Mouse (Mus musculus): ENCODE results near the gene Meltf. TPM values are rescaled to one million over a fixed set of nuclear protein-coding genes. Genes with fewer than 3 reads are reported as not detected.

The Meltf gene
- polyA plus RNA-seq, 1 experiment from 2014 or later = 0.17 TPM

- H3K4me3 ChIP-seq (replicated peaks; ENCODE audit: low read depth, low read length) = peak overlapping the region; percentile 37
- H3K4me2 ChIP-seq (ENCODE audit: low read length) = peak overlapping the region; percentile 86
- H3K36me3 ChIP-seq (ENCODE audit: control insufficient read depth, insufficient read depth, low read length) = no peaks in the 10 kb centered on the region
- DNase-seq (peak; percentile 49), ATAC-seq (ENCODE audit: low FRiP score, low TSS enrichment) (no peak)
- H3K4me1 ChIP-seq (ENCODE audit: control insufficient read depth, insufficient read depth, low read length) = peaks cover 20% of the 10 kb centered on the region
- H3K27me3 ChIP-seq (ENCODE audit: control insufficient read depth, insufficient read depth, low read length) = peaks cover 4% of the 10 kb centered on the region; the same call in 1 of the 2 replicates
- no peaks in the 10 kb centered on the region for H3K9me3 ChIP-seq (ENCODE audit: control insufficient read depth, low read length)
- 9% methylated on average over 13 of the region's 13 CpGs for WGBS
- peak overlapping the region; percentile 92; the same call in 1 of the 2 replicates for H3K27ac ChIP-seq (replicated peaks; ENCODE audit: low read depth, low read length)
- peak overlapping the region; percentile 59 for H3K9ac ChIP-seq (replicated peaks; ENCODE audit: low read length)
Observed at GRCm38 (mm10) chr16:31934550-31935010, 56.0 kb downstream of the Meltf start.

DNA sequence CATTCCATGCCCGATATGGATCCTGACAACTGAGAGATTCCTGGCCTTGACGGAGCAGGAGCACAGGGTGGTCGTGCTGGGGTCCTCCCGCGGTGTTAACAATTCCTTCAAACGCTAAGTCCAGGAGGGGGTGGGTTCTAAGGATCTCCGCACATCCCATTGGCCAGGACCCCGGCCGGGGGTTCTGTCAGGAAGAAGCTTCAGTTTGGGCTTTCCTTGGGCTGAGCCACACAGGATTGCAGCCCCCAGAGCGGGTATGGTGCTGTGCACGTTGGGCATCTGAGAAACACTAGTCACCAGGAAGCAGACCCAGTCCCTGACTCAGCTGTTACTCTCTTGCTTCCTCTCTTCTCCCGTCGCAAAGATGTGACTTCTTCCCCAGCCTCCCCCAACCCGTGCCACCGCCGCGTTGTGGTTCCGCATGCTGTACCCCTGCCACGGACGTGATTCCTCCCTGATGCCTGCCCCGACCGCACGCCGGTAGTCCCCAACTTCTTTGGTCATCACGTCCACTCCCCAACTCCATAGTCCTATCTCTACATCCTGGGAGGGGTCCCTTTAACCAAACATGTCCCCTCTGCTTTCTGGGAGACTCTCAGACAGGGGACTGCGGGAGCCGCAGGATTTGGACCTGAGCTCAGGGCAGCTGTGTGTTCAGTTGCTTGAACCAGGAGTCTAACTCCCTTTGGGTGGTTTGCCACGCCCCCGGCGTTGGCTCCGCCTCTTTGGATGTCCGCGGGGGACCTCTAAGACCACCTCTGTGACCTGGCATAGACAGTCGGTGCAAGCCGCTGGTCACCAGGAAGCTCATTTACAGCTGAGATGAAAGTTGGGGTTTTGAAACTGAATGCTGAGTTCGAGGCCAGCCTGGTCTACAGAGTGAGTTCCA is 56.7 kb downstream of the Meltf start:
- H3K27me3 ChIP-seq (ENCODE audit: control insufficient read depth, insufficient read depth, low read length) = peaks cover 4% of the 10 kb centered on the region; the same call in 1 of the 2 replicates
- ATAC-seq (ENCODE audit: low FRiP score, low TSS enrichment) = no peak
- peak overlapping the region; percentile 37 for H3K4me3 ChIP-seq (replicated peaks; ENCODE audit: low read depth, low read length)
- no peak overlapping the region for H3K27ac ChIP-seq (replicated peaks; ENCODE audit: low read depth, low read length)
- no peaks in the 10 kb centered on the region for H3K9me3 ChIP-seq (ENCODE audit: control insufficient read depth, low read length)
- H3K9ac ChIP-seq (replicated peaks; ENCODE audit: low read length) = peak overlapping the region; percentile 59
- H3K36me3 ChIP-seq (ENCODE audit: control insufficient read depth, insufficient read depth, low read length) = no peaks in the 10 kb centered on the region
- DNase-seq = peak; percentile 53
- peak overlapping the region; percentile 86 for H3K4me2 ChIP-seq (ENCODE audit: low read length)
- 4% methylated on average over 36 of the region's 36 CpGs for WGBS
- H3K4me1 ChIP-seq (ENCODE audit: control insufficient read depth, insufficient read depth, low read length) = peaks cover 20% of the 10 kb centered on the region

- Histone ChIP-seq H3K9me3 (ENCODE audit: control insufficient read depth, low read length) (no peaks in the 10 kb centered on the region), H3K4me2 (ENCODE audit: low read length) (no peak overlapping the region), H3K4me3 (replicated peaks; ENCODE audit: low read depth, low read length) (no peak overlapping the region), H3K9ac (replicated peaks; ENCODE audit: low read length) (no peak overlapping the region), H3K27ac (replicated peaks; ENCODE audit: low read depth, low read length) (no peak overlapping the region), H3K36me3 (ENCODE audit: control insufficient read depth, insufficient read depth, low read length) (no peaks in the 10 kb centered on the region), H3K27me3 (ENCODE audit: control insufficient read depth, insufficient read depth, low read length) (peaks cover 4% of the 10 kb centered on the region; the same call in 1 of the 2 replicates), H3K4me1 (ENCODE audit: control insufficient read depth, insufficient read depth, low read length) (peaks cover 20% of the 10 kb centered on the region)
- no peak for ATAC-seq (ENCODE audit: low FRiP score, low TSS enrichment)
- no peak for DNase-seq
- 92% methylated on average over 4 of the region's 4 CpGs for WGBS
Observed at GRCm38 (mm10) chr16:31936568-31936967, 58.0 kb downstream of the Meltf start.

DNA sequence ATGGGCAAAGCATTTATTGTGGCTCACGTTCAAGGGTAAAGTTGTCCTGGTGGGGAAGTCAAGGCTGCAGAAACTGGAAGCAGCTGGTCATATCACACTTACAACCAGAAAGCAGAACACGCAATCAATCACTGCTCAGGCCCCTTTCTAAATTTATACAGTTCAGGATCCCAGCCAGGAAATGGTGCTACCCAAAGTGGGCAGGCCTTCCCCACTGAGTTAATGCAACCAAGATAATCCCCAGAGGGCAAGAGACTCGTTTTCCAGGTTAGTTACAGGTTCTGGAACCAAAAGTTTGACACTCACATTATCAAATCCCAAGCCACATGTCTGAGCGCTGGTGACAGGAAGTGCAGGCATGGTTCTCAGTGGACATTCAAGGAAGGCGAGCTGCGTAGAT is 60.2 kb downstream of the Meltf start:
- H3K27me3 ChIP-seq (ENCODE audit: control insufficient read depth, insufficient read depth, low read length) = peaks cover 4% of the 10 kb centered on the region; the same call in 1 of the 2 replicates
- H3K27ac ChIP-seq (replicated peaks; ENCODE audit: low read depth, low read length) = no peak overlapping the region
- no peak overlapping the region for H3K4me3 ChIP-seq (replicated peaks; ENCODE audit: low read depth, low read length)
- no peak overlapping the region for H3K4me2 ChIP-seq (ENCODE audit: low read length)
- no peak for DNase-seq
- ATAC-seq (ENCODE audit: low FRiP score, low TSS enrichment) = no peak
- no peaks in the 10 kb centered on the region for H3K36me3 ChIP-seq (ENCODE audit: control insufficient read depth, insufficient read depth, low read length)
- H3K4me1 ChIP-seq (ENCODE audit: control insufficient read depth, insufficient read depth, low read length) = peaks cover 13% of the 10 kb centered on the region
- WGBS = 77% methylated on average over 6 of the region's 6 CpGs
- no peaks in the 10 kb centered on the region for H3K9me3 ChIP-seq (ENCODE audit: control insufficient read depth, low read length)
- no peak overlapping the region for H3K9ac ChIP-seq (replicated peaks; ENCODE audit: low read length)

DNA sequence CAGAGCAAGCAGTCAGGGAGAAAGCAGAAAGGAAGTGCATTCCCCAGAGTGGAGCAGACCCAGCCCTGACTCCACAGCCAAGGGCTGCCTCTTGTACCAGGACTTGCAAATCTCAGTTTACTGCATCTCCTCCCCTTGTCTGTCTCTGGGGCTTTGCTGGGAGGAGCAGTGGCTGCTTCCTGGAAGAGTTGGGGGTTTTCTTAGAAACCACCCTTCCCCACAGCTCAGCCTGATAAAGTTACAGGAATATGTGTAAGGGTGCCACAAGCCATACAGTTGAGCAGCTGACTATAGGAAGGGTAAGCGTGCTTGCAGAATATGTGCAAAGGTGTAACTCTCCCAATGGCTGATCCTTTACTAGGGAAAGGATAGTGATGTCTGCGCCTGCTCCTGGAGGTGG is 62.0 kb downstream of the Meltf start:
- no peak overlapping the region for H3K9ac ChIP-seq (replicated peaks; ENCODE audit: low read length)
- no peak overlapping the region for H3K27ac ChIP-seq (replicated peaks; ENCODE audit: low read depth, low read length)
- H3K9me3 ChIP-seq (ENCODE audit: control insufficient read depth, low read length) = no peaks in the 10 kb centered on the region
- no peak for DNase-seq
- no peak overlapping the region for H3K4me3 ChIP-seq (replicated peaks; ENCODE audit: low read depth, low read length)
- H3K4me2 ChIP-seq (ENCODE audit: low read length) = no peak overlapping the region
- WGBS = 81% methylated on average over 2 of the region's 2 CpGs
- ATAC-seq (ENCODE audit: low FRiP score, low TSS enrichment) = no peak
- peaks cover 3% of the 10 kb centered on the region; the same call in 1 of the 2 replicates for H3K4me1 ChIP-seq (ENCODE audit: control insufficient read depth, insufficient read depth, low read length)
- 0 out of 2 replicates have a peak, but pooled peaks cover 3% of the 10 kb centered on the region for H3K36me3 ChIP-seq (ENCODE audit: control insufficient read depth, insufficient read depth, low read length)
- H3K27me3 ChIP-seq (ENCODE audit: control insufficient read depth, insufficient read depth, low read length) = peaks cover 1% of the 10 kb centered on the region; the same call in 1 of the 2 replicates

DNA sequence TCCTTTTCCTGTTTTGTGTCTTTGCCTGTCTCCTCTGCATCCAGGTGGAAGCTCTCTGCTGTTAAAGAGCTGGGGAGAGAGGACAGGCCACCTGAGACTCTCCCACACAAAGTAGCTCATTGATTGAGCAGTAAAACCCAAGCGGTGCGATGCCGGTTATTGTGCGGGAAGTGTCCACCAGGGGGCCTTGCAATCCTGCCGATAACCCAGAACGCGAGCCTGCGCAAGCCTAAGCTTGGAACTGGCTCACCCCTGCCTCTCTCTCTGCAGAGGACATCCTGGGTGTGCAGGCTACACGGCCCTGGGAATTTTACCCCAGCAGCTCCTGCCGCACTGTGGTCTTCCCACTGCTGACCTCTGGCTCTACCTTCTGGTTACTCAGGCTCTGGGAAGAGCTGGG is 65.4 kb downstream of the Meltf start:
- Histone ChIP-seq H3K4me3 (replicated peaks; ENCODE audit: low read depth, low read length) (no peak overlapping the region), H3K27ac (replicated peaks; ENCODE audit: low read depth, low read length) (no peak overlapping the region), H3K4me2 (ENCODE audit: low read length) (no peak overlapping the region), H3K27me3 (ENCODE audit: control insufficient read depth, insufficient read depth, low read length) (no peaks in the 10 kb centered on the region), H3K4me1 (ENCODE audit: control insufficient read depth, insufficient read depth, low read length) (peaks cover 17% of the 10 kb centered on the region), H3K36me3 (ENCODE audit: control insufficient read depth, insufficient read depth, low read length) (0 out of 2 replicates have a peak, but pooled peaks cover 3% of the 10 kb centered on the region), H3K9ac (replicated peaks; ENCODE audit: low read length) (no peak overlapping the region; the same call in 1 of the 2 replicates), H3K9me3 (ENCODE audit: control insufficient read depth, low read length) (no peaks in the 10 kb centered on the region)
- WGBS = 3% methylated on average over 10 of the region's 10 CpGs
- ATAC-seq (ENCODE audit: low FRiP score, low TSS enrichment) (no peak), DNase-seq (peak; percentile 88)

DNA sequence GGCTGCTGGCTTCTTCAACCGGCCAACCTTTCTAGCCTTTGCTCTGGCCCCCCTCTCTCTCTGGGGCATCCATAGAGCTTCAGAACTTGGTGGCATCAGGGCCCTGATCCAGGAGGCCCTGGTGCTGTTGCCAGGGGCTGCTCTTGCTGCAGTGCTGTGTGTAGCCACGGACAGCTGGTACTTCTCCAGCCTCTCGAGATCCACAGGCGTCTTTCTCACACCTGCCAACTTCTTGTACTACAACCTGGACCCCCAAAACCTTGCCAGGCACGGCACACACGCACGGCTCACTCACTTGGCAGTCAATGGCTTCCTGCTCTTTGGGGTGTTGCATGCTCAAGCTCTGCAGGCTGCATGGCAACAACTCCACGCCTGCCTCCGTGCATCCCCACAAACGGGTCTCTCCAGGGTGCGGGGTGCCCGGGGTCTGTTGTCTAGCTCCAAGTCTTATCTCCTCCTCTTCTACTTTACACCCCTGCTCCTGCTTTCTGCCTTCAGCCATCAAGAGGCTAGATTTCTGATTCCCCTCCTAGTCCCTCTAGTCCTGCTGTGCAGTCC is 66.2 kb downstream of the Meltf start:
- no peaks in the 10 kb centered on the region for H3K27me3 ChIP-seq (ENCODE audit: control insufficient read depth, insufficient read depth, low read length)
- no peak overlapping the region for H3K27ac ChIP-seq (replicated peaks; ENCODE audit: low read depth, low read length)
- no peak overlapping the region for H3K9ac ChIP-seq (replicated peaks; ENCODE audit: low read length)
- H3K4me1 ChIP-seq (ENCODE audit: control insufficient read depth, insufficient read depth, low read length) = peaks cover 24% of the 10 kb centered on the region
- DNase-seq = no peak
- no peak overlapping the region for H3K4me2 ChIP-seq (ENCODE audit: low read length)
- H3K9me3 ChIP-seq (ENCODE audit: control insufficient read depth, low read length) = no peaks in the 10 kb centered on the region
- ATAC-seq (ENCODE audit: low FRiP score, low TSS enrichment) = no peak
- 91% methylated on average over 12 of the region's 12 CpGs for WGBS
- 0 out of 2 replicates have a peak, but pooled peaks cover 3% of the 10 kb centered on the region for H3K36me3 ChIP-seq (ENCODE audit: control insufficient read depth, insufficient read depth, low read length)
- H3K4me3 ChIP-seq (replicated peaks; ENCODE audit: low read depth, low read length) = no peak overlapping the region

DNA sequence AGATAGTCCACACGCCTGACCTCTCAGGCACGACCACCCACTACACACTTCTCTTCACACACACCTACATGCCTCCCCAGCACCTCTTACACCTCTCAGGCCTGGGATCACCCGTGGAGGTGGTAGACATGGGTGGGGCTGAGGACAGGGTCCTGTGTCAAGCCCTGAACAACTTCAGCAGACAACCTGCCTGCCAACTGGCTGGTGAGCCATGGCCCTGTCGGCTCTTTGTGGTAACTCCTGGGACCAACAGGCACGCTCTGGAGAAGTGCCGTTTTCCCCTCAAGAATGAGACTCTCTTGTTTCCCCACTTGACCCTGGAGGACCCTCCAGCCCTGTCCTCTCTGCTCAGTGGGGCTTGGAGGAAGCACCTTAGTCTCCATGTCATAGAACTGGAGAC is 66.8 kb downstream of the Meltf start:
- peaks cover 24% of the 10 kb centered on the region for H3K4me1 ChIP-seq (ENCODE audit: control insufficient read depth, insufficient read depth, low read length)
- no peak overlapping the region for H3K27ac ChIP-seq (replicated peaks; ENCODE audit: low read depth, low read length)
- no peaks in the 10 kb centered on the region for H3K27me3 ChIP-seq (ENCODE audit: control insufficient read depth, insufficient read depth, low read length)
- no peaks in the 10 kb centered on the region for H3K9me3 ChIP-seq (ENCODE audit: control insufficient read depth, low read length)
- DNase-seq (no peak), ATAC-seq (ENCODE audit: low FRiP score, low TSS enrichment) (no peak)
- no peak overlapping the region for H3K9ac ChIP-seq (replicated peaks; ENCODE audit: low read length)
- H3K4me2 ChIP-seq (ENCODE audit: low read length) = no peak overlapping the region
- no peak overlapping the region for H3K4me3 ChIP-seq (replicated peaks; ENCODE audit: low read depth, low read length)
- WGBS = 90% methylated on average over 6 of the region's 6 CpGs
- H3K36me3 ChIP-seq (ENCODE audit: control insufficient read depth, insufficient read depth, low read length) = 0 out of 2 replicates have a peak, but pooled peaks cover 3% of the 10 kb centered on the region

All from midbrain, embryonic 14.5 days (tissue).